Mouse (Mus musculus) bone marrow, adult 2 months (tissue): ENCODE results near the gene Pik3c2g.

Experiments used
- CTCF ChIP-seq: fragments of 200-500 bp; IDR thresholded peaks from 2 replicates; pipeline ENCODE4 v1.5.1; 2011; ENCODE audit warnings: low read length, control low read depth; ENCODE audit not compliant: control insufficient read depth, insufficient read depth
- POLR2A ChIP-seq: fragments of 200-500 bp; IDR thresholded peaks from 2 replicates; pipeline ENCODE4 v1.6.1; 2011; ENCODE audit warnings: low read depth, mild to moderate bottlenecking, control low read depth, low read length, borderline replicate concordance; ENCODE audit not compliant: control insufficient read depth

DNA sequence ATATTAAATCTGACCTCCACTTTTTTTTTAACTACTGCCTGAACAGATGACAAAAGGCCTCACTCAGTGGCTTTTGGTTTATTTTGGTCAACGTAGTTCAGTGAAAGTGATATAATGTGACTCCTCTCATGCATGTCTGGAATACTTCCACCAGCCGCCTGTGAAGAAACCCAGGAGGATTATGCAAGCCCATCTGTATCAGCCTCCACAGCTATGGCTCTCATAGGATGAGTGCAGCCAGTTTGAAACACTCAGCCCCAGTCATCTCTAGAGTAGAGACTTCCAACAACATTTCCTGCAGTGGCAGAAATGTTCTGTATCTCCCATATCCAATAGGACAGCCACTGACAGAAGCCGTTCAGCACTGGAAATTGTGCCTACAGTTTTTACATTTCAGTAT, 391.1 kb downstream of the Pik3c2g start:
- TF ChIP-seq CTCF (no peak), POLR2A (no peak)
